Mouse (Mus musculus) brain, embryonic 14.5 days (tissue): ENCODE measurements around the gene Tox2. TPM values are rescaled to one million over a fixed set of nuclear protein-coding genes. Genes with fewer than 3 reads are reported as not detected.

Experiments used
- DNase-seq: peaks from one replicate; pipeline ENCODE4 v3.0.0-alpha.2; 2011; ENCODE audit warnings: low read depth
- CTCF ChIP-seq: fragments of 200-500 bp; IDR thresholded peaks from 2 replicates; pipeline ENCODE4 v1.5.1; 2012; ENCODE audit warnings: inconsistent platforms, mild to moderate bottlenecking, moderate library complexity, borderline replicate concordance; ENCODE audit not compliant: insufficient read depth, insufficient read length; ENCODE audit errors: extremely low read depth
- POLR2A ChIP-seq: fragments of 200-500 bp; IDR thresholded peaks from 2 replicates; pipeline ENCODE4 v1.6.1; 2012; ENCODE audit warnings: mild to moderate bottlenecking, inconsistent platforms, borderline replicate concordance; ENCODE audit not compliant: poor library complexity, insufficient read depth, insufficient read length, severe bottlenecking; ENCODE audit errors: extremely low read depth
- polyA plus RNA-seq: library from polyadenylated mRNA; depleted of rRNA; stranded (reverse); fragments of >200 nt; gene quantifications from 2 replicates; pipeline ENCODE4 v1.2.3, GENCODE M21; 2012

Tox2 gene
- polyA plus RNA-seq, 1 experiment, result 70.4 TPM

DNA sequence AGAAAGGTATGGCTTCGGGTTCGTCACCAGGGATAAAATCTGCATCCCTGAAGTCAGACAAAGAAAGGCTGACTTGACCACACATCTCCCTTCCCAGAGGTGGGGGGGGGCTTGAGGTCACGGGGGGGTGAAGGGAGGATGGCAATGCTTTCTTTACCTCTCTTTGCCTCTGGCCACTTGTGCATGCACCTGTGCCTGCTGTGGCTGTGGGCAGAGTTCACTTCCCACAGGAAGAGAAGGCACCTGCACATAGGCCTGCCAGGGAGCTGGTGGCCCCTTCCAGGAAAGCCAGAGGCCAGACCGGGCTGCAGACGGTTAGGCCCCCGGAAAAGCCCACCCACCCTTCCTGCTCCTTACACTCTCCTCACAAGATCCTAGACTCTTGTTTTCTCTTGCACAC is 128.5 kb downstream of the Tox2 start:
- TF ChIP-seq POLR2A (no peak), CTCF (no peak)
- no peak for DNase-seq

GRCm38 (mm10) chr2:163332368-163333055 is 129.6 kb downstream of the Tox2 start:
- TF ChIP-seq POLR2A (no peak), CTCF (no peak)
- DNase-seq, result peak; percentile 75

GRCm38 (mm10) chr2:163340263-163340662 is 137.3 kb downstream of the Tox2 start:
- TF ChIP-seq CTCF, result peak; percentile 85
- TF ChIP-seq POLR2A, result no peak
- DNase-seq, result peak; percentile 89

GRCm38 (mm10) chr2:163343671-163344070 is 140.7 kb downstream of the Tox2 start:
- no peak for TF ChIP-seq POLR2A
- peak; percentile 69 for TF ChIP-seq CTCF
- peak; percentile 55 for DNase-seq

GRCm38 (mm10) chr2:163344976-163345660 is 142.2 kb downstream of the Tox2 start:
- no peak for DNase-seq
- TF ChIP-seq CTCF, result no peak
- no peak for TF ChIP-seq POLR2A

- DNase-seq, result no peak
- TF ChIP-seq POLR2A, result no peak
- TF ChIP-seq CTCF, result no peak
Observed at GRCm38 (mm10) chr2:163346497-163346896, 143.6 kb downstream of the Tox2 start.

DNA sequence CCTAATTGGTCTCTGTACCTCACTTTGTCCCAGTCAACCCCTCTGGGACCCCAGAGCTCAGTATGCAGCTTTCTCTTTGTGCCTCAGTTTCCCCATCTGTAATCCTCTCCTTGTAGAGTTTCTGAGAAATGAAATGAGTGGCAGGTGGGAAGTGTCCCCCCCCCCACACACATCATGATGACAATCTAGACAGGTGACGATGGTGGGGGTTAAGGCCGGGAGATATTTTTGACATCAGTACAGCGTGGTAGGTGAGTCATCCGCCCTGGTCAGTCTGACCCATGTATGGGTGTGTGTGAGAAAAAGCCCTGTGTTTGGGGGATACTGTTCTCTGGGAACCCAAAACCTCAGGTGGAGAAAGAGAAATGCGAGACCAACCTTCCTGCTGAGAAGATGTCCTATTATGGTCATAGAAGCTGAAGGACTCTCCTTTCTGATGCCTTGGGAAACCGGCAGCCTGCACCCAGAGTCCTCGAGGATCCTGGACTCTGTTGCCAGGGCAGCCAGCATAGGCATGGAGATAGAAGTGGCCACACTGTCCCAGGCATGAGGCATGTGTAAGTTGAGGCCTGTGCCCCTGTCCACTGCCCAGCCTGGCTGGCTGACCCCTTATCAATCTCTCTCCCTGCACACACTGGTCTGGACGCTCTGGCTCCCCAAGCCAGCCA is 144.7 kb downstream of the Tox2 start:
- DNase-seq, result no peak
- no peak for TF ChIP-seq POLR2A
- TF ChIP-seq CTCF, result no peak

DNA sequence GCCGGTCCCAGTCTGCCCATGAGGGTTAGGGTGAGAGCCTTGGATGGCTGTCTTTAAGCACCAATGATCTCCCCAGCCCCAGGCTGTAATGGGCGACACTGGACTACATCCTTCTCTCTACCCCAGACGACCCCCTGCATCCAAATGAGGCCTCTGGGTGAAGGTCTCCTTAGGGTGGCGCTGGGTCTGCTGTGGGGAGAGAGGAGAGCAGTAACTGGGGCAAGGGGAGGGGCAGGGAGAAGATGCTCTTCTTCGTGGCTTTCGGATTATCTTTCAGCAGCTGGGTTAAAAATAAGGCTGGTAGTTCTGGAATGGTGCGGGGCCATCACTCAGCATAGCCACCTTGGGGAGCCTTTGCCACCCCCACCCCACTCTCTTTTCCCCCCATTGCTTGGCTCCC is 145.8 kb downstream of the Tox2 start:
- DNase-seq, result no peak
- TF ChIP-seq POLR2A, result no peak
- no peak for TF ChIP-seq CTCF

GRCm38 (mm10) chr2:163349411-163349810 is 146.5 kb downstream of the Tox2 start:
- TF ChIP-seq POLR2A (no peak), CTCF (no peak)
- peak; percentile 67 for DNase-seq

DNA sequence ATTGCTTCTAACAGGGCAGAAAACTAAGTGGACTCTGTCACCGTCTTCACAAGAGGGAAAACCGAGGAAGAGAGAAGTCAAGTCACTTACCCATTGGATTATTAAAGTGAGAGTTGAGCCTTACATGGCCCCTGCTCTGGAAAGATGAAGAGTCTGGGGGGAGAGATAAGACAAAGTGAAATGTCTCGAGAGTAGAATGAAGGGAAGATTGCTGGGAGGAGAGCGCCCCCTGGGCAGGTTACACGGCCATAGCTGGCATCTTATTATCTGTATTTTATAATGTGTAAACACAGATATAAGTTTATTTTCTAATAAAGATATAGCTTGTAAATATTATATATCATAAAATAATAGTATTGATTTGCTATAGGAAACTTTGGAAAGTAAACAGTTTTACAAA is 147.5 kb downstream of the Tox2 start:
- no peak for DNase-seq
- TF ChIP-seq POLR2A, result no peak
- peak; percentile 46; the same call in 1 of the 2 replicates for TF ChIP-seq CTCF

- no peak for DNase-seq
- no peak for TF ChIP-seq CTCF
Observed at GRCm38 (mm10) chr2:163353731-163354130, 150.8 kb downstream of the Tox2 start.
